Comparison of ENCODE assay signal across 21 mouse cellular contexts in the genomic region with DNA sequence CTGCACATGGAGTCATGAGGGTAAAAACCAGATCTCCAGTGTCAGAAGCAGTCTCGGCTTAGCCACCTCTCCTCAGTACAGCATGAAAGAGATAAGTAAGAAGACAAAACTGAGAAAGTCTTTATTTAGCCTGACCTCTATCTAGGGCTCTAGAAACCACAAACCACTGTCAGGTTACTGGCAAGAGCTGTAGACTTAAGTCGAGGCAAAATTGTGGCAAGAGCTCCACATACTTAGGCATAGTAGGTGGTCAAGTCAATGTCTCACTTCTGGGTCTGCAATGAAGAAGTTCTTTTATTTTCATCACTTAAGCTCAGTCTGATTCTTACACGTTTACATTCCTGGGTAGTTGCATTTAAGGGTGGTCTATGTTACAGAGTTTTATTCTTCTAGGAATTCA.
"Had no signal": no experiment of that assay in that cellular context is flagged by ENCODE, and none has a peak within 500 bp of the region (broad histone marks: within the 10 kb centered on the region; RNA-seq: fewer than 3 reads in every experiment).

No protein-coding gene starts in this region.

- ATAC-seq: liver, postnatal 0 days; lung, postnatal 0 days had no signal

- DNase-seq: kidney, adult 9 months; kidney, postnatal 14 days; kidney, postnatal 4 days; layer of hippocampus, postnatal 36 days; liver, postnatal 0 days; lung, embryonic 14.5 days; midbrain, embryonic 14.5 days; retina, postnatal 1 day; right cerebral cortex, postnatal 25 days; spleen, adult 18-20 months; thymus, postnatal 25 days had no signal

- H3K27me3 ChIP-seq: limb, embryonic 12.5 days; limb, embryonic 15.5 days; neural tube, embryonic 13.5 days; stomach, embryonic 15.5 days had no signal

- H3K4me1 ChIP-seq: limb, embryonic 12.5 days; stomach, embryonic 15.5 days had no signal

- H3K36me3 ChIP-seq: limb, embryonic 12.5 days; limb, embryonic 15.5 days; neural tube, embryonic 13.5 days; stomach, embryonic 15.5 days had no signal

- H3K9me3 ChIP-seq: limb, embryonic 12.5 days; limb, embryonic 15.5 days; neural tube, embryonic 13.5 days; stomach, embryonic 15.5 days had no signal

- H3K4me2 ChIP-seq: limb, embryonic 12.5 days; limb, embryonic 15.5 days; liver, embryonic 11.5 days; lung, embryonic 14.5 days; neural tube, embryonic 13.5 days; stomach, embryonic 15.5 days had no signal

- H3K4me3 ChIP-seq: left cerebral cortex, adult 2 months; limb, embryonic 12.5 days; limb, embryonic 15.5 days; myocyte; neural tube, embryonic 13.5 days; stomach, embryonic 15.5 days had no signal

- H3K27ac ChIP-seq: left cerebral cortex, adult 2 months; limb, embryonic 12.5 days; limb, embryonic 15.5 days; liver, embryonic 14.5 days; macrophage; stomach, embryonic 15.5 days had no signal

- H3K9ac ChIP-seq: limb, embryonic 12.5 days; limb, embryonic 15.5 days; liver, embryonic 14.5 days; liver, postnatal 0 days; lung, embryonic 14.5 days; neural tube, embryonic 13.5 days; stomach, embryonic 15.5 days had no signal
